Mouse (Mus musculus) stomach, embryonic 15.5 days (tissue): ENCODE measurements around the gene Olfr974. TPM values are rescaled to one million over a fixed set of nuclear protein-coding genes. Genes with fewer than 3 reads are reported as not detected.

ENCODE experiments used
- polyA plus RNA-seq: library from polyadenylated mRNA; unstranded; fragments of >200 nt; fragmentation: Nextera tagmentation; extraction: Ambion mirVana; gene quantifications from 2 replicates; pipeline ENCODE4 v1.2.1, GENCODE M21; 2015

Olfr974 gene
- polyA plus RNA-seq, 1 experiment from 2014 or later: not detected

Other genes starting within 250 kb of the Olfr974 start
- gene Olfr149, start 230.4 kb upstream of the Olfr974 start, polyA plus RNA-seq: not detected in 2 replicates
- not detected in 2 replicates for gene Olfr965, start 226.1 kb upstream of the Olfr974 start, polyA plus RNA-seq
- gene Olfr150, start 206.5 kb upstream of the Olfr974 start, polyA plus RNA-seq: not detected in 2 replicates
- gene Olfr967, start 191.3 kb upstream of the Olfr974 start, polyA plus RNA-seq: not detected in 2 replicates
- not detected in 2 replicates for gene Olfr968, start 154.2 kb upstream of the Olfr974 start, polyA plus RNA-seq
- not detected in 2 replicates for gene Olfr969, start 146.6 kb upstream of the Olfr974 start, polyA plus RNA-seq
- gene Olfr970, start 128.6 kb upstream of the Olfr974 start, polyA plus RNA-seq: not detected in 2 replicates
- gene Olfr971, start 100.6 kb upstream of the Olfr974 start, polyA plus RNA-seq: not detected in 2 replicates
- not detected in 2 replicates for gene Olfr972, start 71.1 kb upstream of the Olfr974 start, polyA plus RNA-seq
- not detected in 2 replicates for gene Olfr229, start 30.2 kb upstream of the Olfr974 start, polyA plus RNA-seq
- gene Olfr975, start 14.5 kb downstream of the Olfr974 start, polyA plus RNA-seq: 0.04 TPM in 1 of 2 replicates, not detected in the other
- not detected in 2 replicates for gene Olfr976, start 23.6 kb downstream of the Olfr974 start, polyA plus RNA-seq
- gene Olfr978, start 54.6 kb downstream of the Olfr974 start, polyA plus RNA-seq: not detected in 2 replicates
- gene Olfr979, start 66.0 kb downstream of the Olfr974 start, polyA plus RNA-seq: not detected in 2 replicates
- gene Olfr980, start 72.1 kb downstream of the Olfr974 start, polyA plus RNA-seq: not detected in 2 replicates
- gene Olfr981, start 84.0 kb downstream of the Olfr974 start, polyA plus RNA-seq: not detected in 2 replicates
- not detected in 2 replicates for gene Olfr982, start 136.3 kb downstream of the Olfr974 start, polyA plus RNA-seq
- gene Olfr983, start 156.1 kb downstream of the Olfr974 start, polyA plus RNA-seq: not detected in 2 replicates
- gene Olfr984, start 176.7 kb downstream of the Olfr974 start, polyA plus RNA-seq: not detected in 2 replicates
- gene Olfr985, start 192.7 kb downstream of the Olfr974 start, polyA plus RNA-seq: not detected in 2 replicates
- not detected in 2 replicates for gene Tmem225, start 210.6 kb downstream of the Olfr974 start, polyA plus RNA-seq
- gene Olfr986, start 243.4 kb downstream of the Olfr974 start, polyA plus RNA-seq: not detected in 2 replicates